28 mouse cellular contexts compared by ENCODE assay signal in the genomic region with DNA sequence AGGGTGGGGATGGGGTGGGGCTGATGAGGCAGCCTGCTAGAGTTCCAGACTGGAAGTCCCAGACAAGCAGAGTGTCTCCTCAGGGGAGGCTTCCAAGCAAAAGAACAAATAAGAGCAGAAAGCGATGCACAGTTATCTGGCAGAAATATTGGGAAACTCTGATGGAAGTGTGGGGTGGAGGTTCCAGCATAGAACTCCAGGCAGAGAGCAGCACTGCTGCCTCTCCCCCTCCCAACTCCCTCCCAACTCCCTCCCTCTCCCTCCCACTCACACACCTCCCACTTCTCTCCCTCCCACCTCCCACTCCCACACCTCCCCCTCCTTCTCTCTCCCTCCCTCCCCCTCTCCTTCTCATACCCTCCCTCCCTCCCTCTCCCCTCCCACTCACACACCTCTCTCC.
A peak's percentile ranks its signal among the peaks of the same experiment; 100 is the strongest.
DNase-seq lines count a peak whose midpoint lies in the region; ATAC-seq and TF ChIP-seq lines count a peak whose summit lies in the region.
"Had no signal": no experiment of that assay in that cellular context is flagged by ENCODE, and none has a peak within 500 bp of the region (broad histone marks: within the 10 kb centered on the region; RNA-seq: fewer than 3 reads in every experiment).

No protein-coding gene starts in this region.

- H3K4me2 ChIP-seq in kidney, embryonic 15.5 days, result no peak overlapping the region
- H3K4me2 ChIP-seq in lung, embryonic 14.5 days, result no peak overlapping the region
- H3K4me2 ChIP-seq: embryonic facial prominence, embryonic 12.5 days; embryonic facial prominence, embryonic 15.5 days; heart, embryonic 13.5 days; hindbrain, embryonic 12.5 days; hindbrain, embryonic 15.5 days had no signal

- H3K9ac ChIP-seq in kidney, embryonic 15.5 days, result no peak overlapping the region
- H3K9ac ChIP-seq in lung, embryonic 14.5 days, result no peak overlapping the region
- H3K9ac ChIP-seq: embryonic facial prominence, embryonic 12.5 days; embryonic facial prominence, embryonic 15.5 days; forebrain, postnatal 0 days; heart, embryonic 13.5 days; hindbrain, embryonic 12.5 days; hindbrain, embryonic 15.5 days had no signal

- no peaks in the 10 kb centered on the region for H3K27me3 ChIP-seq in kidney, embryonic 15.5 days
- H3K27me3 ChIP-seq in lung, embryonic 14.5 days (ENCODE audit: insufficient read depth, low read length), result no peaks in the 10 kb centered on the region
- H3K27me3 ChIP-seq: embryonic facial prominence, embryonic 12.5 days; embryonic facial prominence, embryonic 15.5 days; heart, embryonic 13.5 days; hindbrain, embryonic 12.5 days; hindbrain, embryonic 15.5 days; Patski had no signal

- no peaks in the 10 kb centered on the region for H3K36me3 ChIP-seq in kidney, embryonic 15.5 days
- H3K36me3 ChIP-seq in lung, embryonic 14.5 days (ENCODE audit: insufficient read depth), result no peaks in the 10 kb centered on the region
- H3K36me3 ChIP-seq: embryonic facial prominence, embryonic 12.5 days; embryonic facial prominence, embryonic 15.5 days; G1E; heart, embryonic 10.5 days; heart, embryonic 13.5 days; hindbrain, embryonic 12.5 days; hindbrain, embryonic 15.5 days had no signal

- DNase-seq in heart, adult 11 months, result peak; percentile 69
- no peak for DNase-seq in heart, postnatal 4 days
- DNase-seq in kidney, adult 18-20 months, result no peak
- no peak for DNase-seq in lung, embryonic 14.5 days
- DNase-seq in lung, postnatal 10 days, result no peak
- DNase-seq in testis, postnatal 10 days (ENCODE audit: low spot score), result peak; percentile 21
- no peak for DNase-seq in testis, postnatal 14 days (ENCODE audit: low spot score)
- DNase-seq: adrenal gland, adult 2 months; adrenal gland, postnatal 14 days; cerebellum, adult 11 months; cerebellum, adult 2 months; cerebellum, adult 9-11 months; cerebellum, postnatal 25 days; forebrain, postnatal 0 days; gastrocnemius, adult 2 months; gastrocnemius, postnatal 14 days; heart, adult 2 months; heart, postnatal 14 days had no signal

- no peak overlapping the region for H3K4me3 ChIP-seq in kidney, embryonic 15.5 days (replicated peaks)
- H3K4me3 ChIP-seq in lung, embryonic 14.5 days (ENCODE audit: low read depth, low read length), result no peak overlapping the region
- H3K4me3 ChIP-seq: embryonic facial prominence, embryonic 12.5 days; embryonic facial prominence, embryonic 15.5 days; gastrocnemius, adult 2 months; heart, adult 2 months; heart, embryonic 10.5 days; heart, embryonic 13.5 days; hindbrain, embryonic 12.5 days; hindbrain, embryonic 15.5 days had no signal

- TF ChIP-seq CTCF in lung, embryonic 14.5 days (IDR thresholded peaks at IDR 0.05; ENCODE audit: low read depth), result no peak

- H3K9me3 ChIP-seq in kidney, embryonic 15.5 days (replicated peaks), result no peaks in the 10 kb centered on the region
- H3K9me3 ChIP-seq in lung, embryonic 14.5 days (ENCODE audit: low read depth, low read length), result no peaks in the 10 kb centered on the region
- H3K9me3 ChIP-seq: embryonic facial prominence, embryonic 12.5 days; embryonic facial prominence, embryonic 15.5 days; heart, embryonic 10.5 days; heart, embryonic 13.5 days; hindbrain, embryonic 12.5 days; hindbrain, embryonic 15.5 days had no signal

- no peak overlapping the region for H3K27ac ChIP-seq in kidney, embryonic 15.5 days
- H3K27ac ChIP-seq in lung, embryonic 14.5 days (ENCODE audit: low read depth), result no peak overlapping the region
- H3K27ac ChIP-seq: embryonic facial prominence, embryonic 12.5 days; embryonic facial prominence, embryonic 15.5 days; gastrocnemius, adult 2 months; heart, adult 2 months; heart, embryonic 10.5 days; heart, embryonic 13.5 days; hindbrain, embryonic 12.5 days; hindbrain, embryonic 15.5 days had no signal

- peak; percentile 68; the same call in 1 of the 2 replicates for ATAC-seq in kidney, embryonic 15.5 days (replicated peaks; ENCODE audit: low FRiP score)
- ATAC-seq in lung, embryonic 14.5 days (ENCODE audit: insufficient read depth), result 0 out of 2 replicates have a peak, but pooled peaks have one; percentile 41
- ATAC-seq: forebrain, embryonic 14.5 days; forebrain, postnatal 0 days; Patski had no signal

- WGBS in kidney, embryonic 15.5 days, result 33% methylated on average over 1 of the region's 1 CpGs
- WGBS in lung, embryonic 14.5 days, result 35% methylated on average over 1 of the region's 1 CpGs

- 0 out of 2 replicates have a peak, but pooled peaks cover 10% of the 10 kb centered on the region for H3K4me1 ChIP-seq in kidney, embryonic 15.5 days
- H3K4me1 ChIP-seq in lung, embryonic 14.5 days (ENCODE audit: insufficient read depth), result no peaks in the 10 kb centered on the region
- H3K4me1 ChIP-seq: embryonic facial prominence, embryonic 12.5 days; embryonic facial prominence, embryonic 15.5 days; heart, embryonic 13.5 days; hindbrain, embryonic 12.5 days; hindbrain, embryonic 15.5 days had no signal

Comparison
In these comparisons a context has a peak if more than half of its experiments do, and no peak if none do; other contexts are left out.
1. DNase-seq: peak in heart, adult 11 months (single experiment) and testis, postnatal 10 days (single experiment); none in heart, postnatal 4 days (single experiment), kidney, adult 18-20 months (single experiment), lung, embryonic 14.5 days (single experiment), lung, postnatal 10 days (single experiment) and testis, postnatal 14 days (single experiment).